Mouse (Mus musculus): ENCODE measurements at regions not wholly inside any gene's neighbourhood (a gene's known extent, or its start where the extent isn't known, plus 50 kb on each side); places are given as distances from the start of the nearest gene placed in this dataset.

DNA sequence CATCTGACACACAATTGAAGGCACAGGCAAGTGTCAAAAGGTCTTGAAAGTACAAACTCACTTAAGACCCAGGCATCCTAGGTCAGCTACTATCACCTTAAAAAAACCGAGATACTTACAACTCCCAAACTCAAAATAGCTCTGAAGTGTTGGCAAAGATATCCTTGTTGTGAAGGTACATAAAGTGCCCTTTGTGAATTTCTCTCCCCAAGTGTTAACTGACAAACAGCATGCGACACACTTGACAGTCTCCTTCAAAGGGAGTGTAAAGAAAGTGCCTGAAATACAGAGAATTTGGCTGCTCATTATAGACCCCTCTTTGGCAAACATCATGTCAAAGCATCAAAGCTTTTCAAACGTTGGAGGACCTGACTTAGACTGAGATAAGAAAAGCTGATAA lies 2634.2 kb downstream of the 9330182O14Rik start:
- DNase-seq (ENCODE audit: low spot score) = no peak

DNA sequence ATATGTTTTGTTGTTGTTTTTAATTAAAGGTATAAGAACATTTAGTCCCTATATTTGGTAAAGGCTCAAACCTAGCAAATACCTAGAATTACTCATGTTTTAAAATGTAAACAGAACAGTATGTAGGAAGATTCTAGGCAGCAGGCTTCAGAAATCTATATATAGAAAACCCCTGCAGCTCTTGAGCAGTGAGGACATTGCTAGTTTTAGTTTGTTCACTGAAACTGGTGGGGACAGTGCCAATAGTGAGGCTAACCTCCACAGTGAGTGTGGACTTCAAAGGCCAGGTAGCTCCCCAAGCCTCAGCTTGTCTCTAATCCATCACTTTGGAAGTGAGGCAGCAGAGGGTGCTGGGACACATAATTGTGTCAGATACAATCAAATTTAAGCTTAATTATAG lies 2645.7 kb downstream of the 9330182O14Rik start:
- DNase-seq (ENCODE audit: low spot score) = no peak

DNA sequence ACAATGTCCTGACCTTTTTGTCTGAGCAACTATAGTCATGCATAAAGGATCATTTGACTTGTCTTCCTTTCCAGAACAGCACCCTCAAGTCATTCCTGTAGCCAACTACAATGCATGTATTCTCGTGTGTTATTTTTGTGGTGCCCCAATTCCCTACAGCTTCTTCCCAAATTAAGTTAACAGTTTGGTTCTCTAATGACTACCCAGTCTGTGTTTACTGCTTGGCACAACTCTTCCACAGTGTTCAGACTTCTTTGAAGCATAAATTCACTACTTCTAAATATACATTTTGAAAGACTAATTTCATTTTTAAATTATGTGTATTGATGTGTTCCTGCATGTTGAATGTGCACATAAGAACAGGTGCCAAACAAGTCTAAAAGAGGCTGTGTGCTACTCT lies 2667.1 kb downstream of the 9330182O14Rik start:
- DNase-seq (ENCODE audit: low spot score) = no peak

DNA sequence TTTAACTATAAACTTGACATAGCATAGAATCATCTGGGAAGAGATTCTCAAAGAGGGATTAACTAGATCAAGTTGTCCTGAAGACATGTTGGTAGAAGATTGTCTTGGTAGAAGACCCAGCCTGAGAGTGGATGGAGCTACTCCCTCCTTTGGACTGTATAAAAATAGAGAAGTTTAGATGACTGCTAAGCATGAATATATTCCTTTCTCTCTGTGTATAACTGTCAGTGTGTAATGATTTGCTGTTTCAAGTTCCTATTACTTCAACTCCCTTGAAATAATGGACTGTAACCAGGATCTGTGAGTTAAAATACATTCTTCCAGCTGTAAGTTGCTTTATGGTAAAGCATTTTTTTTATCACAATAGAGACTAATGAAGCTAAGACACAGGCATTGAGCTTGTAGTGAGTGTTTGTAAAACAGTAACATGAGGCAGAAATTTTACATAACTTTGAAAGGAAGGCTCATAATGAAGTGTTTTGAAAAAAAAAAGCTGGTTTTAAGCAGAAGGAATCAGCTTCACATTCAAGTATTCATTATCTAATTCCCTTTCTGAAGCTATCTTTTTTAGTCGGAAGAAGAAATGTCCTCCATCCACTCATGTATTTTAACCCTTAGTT lies 2676.8 kb downstream of the 9330182O14Rik start:
- no peak for DNase-seq (ENCODE audit: low spot score)

DNA sequence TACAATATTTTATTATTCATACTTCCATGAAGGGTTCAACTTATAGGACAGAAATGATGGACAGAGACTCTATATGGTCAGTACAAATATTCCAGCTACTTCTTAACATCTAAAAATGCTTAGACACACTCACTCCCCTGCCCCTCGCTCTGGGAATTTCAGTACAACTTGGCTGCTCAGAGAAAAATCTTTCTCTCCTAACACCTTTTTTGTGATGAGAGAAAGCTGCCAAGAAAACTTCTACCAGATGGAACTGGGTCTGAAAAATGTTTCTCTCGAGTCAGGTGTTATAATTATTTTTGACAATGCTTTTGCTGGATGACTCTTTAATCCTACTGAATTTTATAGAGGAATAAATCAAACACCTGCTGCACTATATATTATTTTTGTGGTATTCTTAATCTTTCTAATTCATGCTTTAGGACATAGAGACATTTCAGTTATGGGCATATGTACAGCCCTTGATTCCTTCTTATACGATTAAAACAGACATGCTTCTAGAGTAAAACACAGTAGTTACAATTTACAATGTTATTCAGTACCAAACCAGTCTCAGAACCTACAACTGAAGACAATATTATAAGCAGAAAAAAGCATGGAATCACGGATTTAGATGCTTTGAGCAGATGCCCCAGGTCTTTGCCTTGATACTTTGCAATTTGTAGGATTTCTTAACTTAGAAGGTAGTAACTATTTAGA lies 2681.0 kb downstream of the 9330182O14Rik start:
- DNase-seq (ENCODE audit: low spot score) = no peak

DNA sequence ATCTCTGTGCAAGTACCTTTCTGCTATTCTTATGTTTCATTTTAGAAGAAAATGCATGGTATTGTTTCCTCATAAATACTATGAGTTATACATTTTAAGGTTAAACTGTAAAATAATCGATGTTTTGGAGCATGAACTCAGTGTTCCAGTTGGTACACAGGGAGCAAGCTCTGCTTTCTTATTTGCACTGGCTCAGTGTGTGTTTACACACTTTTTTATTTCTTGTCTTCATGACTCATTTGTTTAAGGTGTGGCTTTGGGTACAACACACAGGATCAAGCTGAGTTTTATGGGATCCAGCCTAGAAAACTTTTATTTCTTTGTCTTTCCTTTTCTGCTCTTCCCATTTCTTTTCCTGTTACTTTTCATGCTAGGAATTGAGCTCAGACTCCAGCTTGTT lies 2704.7 kb downstream of the 9330182O14Rik start:
- no peak for DNase-seq (ENCODE audit: low spot score)

DNA sequence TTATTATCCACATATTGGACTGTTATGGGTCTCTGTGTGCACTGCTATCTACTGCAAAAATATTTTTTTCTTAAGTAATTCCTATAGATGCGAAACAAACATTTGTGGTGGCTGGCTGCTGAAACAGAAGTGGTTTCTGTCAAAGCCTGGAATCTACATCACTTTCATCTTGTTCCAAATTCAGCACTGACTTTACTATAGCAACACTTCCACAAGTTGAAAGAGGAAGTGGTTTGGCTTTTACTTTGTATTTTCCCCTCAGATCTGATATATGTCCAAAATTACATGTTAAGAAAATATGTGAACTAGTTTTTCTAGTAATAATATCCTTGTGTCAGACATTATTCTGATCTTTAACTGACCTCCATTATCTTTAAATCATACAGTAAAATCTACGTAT lies 2715.8 kb downstream of the 9330182O14Rik start:
- no peak for DNase-seq (ENCODE audit: low spot score)

DNA sequence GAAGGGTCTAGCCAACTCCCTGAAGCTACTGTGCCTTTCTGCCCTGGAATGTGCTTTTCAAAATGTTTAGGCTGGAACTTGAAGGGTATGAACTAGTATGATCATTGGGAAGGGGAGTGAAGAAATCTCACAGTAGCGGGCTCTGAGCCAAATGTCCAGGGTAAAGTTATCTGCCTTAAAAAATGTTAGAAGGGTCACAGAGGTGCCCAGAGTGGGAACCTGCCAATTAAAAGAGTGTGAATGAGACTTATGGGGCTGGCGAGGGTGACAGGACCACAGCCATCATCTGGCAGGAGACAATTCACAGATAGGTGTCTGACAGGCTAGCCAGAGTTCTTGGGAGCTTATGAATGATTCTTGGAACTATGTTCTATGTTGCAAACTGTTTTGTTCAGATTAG lies 2738.3 kb downstream of the 9330182O14Rik start:
- no peak for DNase-seq (ENCODE audit: low spot score)

DNA sequence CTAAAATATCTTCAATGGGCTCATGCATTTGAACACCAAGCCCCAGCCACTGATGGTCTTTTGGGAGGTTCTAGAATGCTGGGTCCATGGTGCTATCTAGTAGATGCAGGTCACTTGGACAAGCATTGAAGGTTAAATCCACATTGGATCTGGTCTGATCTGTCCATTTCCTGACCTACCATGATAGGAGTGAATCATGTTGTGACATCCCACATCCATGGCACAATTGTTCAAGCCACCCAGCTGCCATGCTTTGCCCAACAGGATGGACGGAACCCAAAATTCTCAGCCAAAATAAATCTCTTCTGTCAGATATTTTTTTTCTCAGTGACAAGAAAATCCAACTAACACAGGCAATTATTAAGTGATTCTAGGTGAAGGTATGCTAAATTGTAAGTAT lies 2760.4 kb downstream of the 9330182O14Rik start:
- DNase-seq (ENCODE audit: low spot score) = no peak

DNA sequence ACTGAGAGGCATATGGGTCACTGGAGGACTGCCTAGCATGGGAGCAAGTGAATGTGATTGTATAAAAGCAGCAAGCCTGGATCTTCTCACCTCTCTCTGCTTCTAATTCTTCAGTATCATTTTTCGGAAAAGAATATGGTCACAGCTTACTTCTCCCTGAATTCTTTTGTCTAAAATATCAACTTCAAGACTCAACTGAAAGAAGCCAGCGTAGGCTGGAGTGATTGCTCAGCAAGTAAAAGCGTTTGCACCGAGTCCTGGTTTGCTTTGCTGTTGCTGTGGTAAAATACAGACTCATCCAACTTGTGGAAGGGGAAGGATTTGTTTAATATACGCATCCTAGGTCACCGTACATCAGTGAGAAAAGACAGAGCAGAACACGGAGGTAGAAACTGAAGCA lies 2765.9 kb downstream of the 9330182O14Rik start:
- DNase-seq (ENCODE audit: low spot score) = no peak

DNA sequence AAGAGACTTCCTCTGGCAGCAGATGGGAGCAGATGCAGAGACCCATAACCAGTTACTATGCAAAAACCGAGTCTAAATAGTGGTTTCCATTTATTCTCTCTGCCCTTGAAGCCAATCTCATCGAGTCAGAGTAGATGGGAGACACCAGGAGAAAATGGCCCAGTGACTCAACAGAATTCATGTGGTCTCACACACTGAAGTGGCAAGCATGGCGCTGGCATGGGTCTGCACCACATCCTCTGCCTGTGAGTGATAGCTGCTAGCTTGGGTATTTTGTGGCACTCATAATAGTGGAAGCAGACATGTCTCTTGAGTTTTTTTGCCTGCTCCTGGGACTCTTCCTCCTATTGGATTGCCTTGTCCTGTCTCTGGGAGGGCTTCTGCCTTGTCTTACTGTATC lies 2767.6 kb downstream of the 9330182O14Rik start:
- no peak for DNase-seq (ENCODE audit: low spot score)

DNA sequence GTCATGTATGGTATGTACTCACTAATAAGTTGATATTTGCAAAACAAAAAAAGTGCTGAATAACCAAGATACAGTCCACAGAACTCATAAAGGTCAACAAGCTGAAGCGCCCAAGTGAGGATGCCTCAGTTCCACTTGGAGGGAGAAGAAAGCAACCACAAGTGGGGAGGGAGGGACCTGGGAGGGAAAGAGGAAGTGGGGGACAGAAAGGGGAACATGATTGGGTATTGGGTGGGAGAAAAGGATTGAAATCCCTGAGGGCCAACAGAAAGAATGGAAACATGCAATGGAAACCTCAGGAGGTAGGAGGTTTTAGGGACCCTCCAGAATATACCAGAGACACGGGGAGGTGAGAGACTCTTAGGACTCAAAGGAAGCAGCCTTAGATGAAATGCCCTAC lies 2777.2 kb downstream of the 9330182O14Rik start:
- no peak for DNase-seq (ENCODE audit: low spot score)

DNA sequence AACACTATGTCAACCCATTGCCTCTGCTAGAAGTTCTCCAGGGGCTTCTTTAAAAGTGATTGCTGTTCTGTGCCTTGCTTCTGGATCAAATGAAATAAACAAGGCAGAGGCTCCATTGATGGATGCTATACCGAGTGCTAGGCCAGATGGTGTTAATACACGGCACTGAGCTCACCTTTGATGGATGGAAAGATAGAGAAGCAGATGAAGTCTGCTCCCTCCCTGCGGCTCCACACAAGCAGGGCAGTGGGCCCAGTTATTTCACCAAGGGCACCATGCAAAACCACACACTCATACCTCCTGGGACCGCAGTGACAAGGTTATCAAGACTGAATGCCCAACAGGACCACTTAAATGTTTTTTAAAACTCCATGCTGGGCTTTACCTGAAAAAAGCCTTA lies 2778.7 kb downstream of the 9330182O14Rik start:
- DNase-seq (ENCODE audit: low spot score) = no peak

DNA sequence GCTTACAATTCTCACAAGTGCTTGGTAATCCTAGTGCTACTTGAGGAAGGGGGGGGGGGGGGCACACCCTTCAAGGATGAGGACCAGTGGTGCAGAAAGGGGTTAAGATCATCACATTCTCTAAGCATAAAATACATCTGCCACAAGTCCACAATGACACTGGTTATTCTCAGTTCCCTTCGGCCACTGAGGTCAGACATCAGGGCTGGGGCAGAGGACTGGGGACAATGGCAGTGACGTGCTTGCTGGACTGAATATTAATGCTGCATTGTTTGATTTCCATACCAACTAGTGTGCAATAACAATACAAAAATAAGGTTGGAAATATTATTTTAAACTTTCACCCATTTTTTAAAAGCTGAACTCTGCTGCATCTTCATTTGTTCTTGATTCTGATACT lies 2779.1 kb downstream of the 9330182O14Rik start:
- no peak for DNase-seq (ENCODE audit: low spot score)

DNA sequence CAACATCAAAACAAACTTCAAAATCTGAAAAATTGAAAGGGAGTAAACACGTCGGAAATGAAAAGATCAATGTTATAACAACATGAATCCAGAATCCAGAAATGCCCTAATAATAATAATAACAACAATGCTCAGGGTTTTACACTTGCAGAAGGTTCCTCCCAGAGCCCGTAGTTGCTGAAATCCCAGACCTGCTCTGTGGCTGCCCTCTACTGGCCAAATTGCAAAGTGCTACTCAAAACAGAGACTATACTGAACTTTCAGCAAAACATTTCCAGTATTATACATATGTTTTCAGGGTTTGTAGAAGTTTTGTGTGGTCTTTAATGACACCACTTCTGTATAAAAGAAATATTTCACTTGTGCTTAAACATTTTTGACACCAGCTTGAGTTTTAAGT lies 2779.9 kb downstream of the 9330182O14Rik start:
- DNase-seq (ENCODE audit: low spot score) = peak; percentile 18

DNA sequence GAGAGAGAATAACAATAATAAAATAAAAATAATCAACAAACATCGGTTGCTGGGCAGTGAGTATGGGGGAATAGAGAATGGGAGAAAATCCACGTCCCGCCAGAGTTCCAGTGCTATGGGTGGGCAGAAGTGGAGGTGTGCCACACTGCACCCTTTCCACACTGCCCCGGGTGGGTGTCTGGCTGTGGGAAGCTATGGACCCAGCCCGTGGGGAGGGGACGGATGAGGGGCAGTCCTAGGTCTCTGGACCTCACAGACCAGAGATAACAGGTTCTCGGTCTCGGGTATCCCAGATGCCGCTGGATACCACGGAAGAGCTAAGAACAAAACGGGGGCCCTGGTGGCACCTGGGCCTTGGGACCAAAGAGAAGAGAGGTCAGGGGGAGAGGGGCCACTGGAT lies 2781.0 kb downstream of the 9330182O14Rik start:
- DNase-seq (ENCODE audit: low spot score) = no peak

DNA sequence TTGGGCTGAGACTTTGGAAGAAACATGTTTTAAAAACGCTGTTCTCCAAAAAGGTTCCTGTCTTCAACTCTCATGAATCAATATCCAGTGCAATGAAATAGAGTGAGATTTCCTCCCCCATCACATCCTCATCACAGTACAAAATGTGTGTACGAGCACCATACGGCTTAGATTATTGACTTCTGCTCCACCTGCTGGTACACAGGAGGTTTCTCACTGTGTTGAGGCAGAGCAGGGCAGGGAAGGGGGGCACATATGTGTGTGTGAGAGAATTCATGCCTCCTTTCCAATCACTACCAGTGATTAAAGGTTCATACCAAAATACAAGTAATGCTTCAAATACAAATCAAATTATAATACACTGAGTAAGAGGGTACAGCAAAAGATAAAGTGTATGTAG lies 2787.5 kb downstream of the 9330182O14Rik start:
- DNase-seq (ENCODE audit: low spot score) = no peak

DNA sequence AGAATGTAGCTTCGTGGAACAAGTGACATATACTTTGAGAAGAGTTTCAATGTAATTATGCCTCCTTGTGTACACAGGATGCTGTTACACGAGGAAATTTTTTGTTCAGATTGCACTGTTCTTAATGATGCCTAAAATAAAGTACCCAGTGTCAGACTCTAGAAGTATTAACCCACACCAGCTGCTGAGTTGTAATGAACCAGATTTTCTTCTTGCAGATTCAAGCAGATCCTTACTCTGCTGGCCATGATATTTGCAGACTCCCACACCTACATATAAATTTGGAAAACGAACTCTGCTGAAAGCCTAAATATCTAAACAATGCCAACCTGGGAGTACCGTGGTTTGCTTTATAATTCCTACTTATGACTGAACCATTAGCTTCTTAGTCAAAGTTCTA lies 2794.2 kb downstream of the 9330182O14Rik start:
- no peak for DNase-seq (ENCODE audit: low spot score)

DNA sequence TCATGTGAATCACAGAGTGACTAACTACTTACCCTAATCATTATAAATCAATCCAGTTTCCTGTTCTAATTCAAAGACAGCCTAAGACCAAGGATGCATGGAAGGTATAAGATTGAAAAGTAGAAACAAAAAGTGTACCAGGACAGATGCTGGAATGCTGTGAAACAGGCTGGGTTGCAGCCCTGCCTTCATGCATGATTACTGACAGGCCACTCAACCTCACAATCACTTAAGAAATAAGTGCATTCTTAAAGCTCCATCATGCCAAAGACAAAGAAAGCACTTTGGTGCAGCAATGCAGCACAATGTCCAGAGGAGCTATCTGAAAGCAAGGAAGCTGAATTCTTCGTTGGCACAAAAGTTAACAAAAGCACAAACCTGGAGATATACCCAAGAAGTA lies 2810.4 kb downstream of the 9330182O14Rik start:
- DNase-seq (ENCODE audit: low spot score) = no peak

DNA sequence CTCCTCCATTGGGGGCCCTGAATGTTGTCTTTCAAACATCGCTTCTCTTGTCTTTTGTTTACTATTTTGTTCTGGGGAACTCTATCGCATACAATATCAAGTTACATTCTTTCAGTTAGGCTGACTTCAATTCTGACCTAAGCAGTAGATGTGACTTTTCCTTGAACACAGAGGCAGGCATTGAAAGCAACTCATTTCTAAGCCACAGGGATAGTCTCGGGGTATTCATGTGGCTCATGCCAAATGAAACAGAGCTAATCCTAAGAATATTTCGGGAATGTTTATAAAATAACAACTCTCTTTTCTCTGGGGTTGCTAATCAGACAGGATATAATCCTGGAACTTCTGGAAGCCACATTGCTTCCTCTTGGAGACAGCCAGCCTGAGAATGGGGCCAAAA lies 2821.0 kb downstream of the 9330182O14Rik start:
- DNase-seq (ENCODE audit: low spot score) = no peak

DNA sequence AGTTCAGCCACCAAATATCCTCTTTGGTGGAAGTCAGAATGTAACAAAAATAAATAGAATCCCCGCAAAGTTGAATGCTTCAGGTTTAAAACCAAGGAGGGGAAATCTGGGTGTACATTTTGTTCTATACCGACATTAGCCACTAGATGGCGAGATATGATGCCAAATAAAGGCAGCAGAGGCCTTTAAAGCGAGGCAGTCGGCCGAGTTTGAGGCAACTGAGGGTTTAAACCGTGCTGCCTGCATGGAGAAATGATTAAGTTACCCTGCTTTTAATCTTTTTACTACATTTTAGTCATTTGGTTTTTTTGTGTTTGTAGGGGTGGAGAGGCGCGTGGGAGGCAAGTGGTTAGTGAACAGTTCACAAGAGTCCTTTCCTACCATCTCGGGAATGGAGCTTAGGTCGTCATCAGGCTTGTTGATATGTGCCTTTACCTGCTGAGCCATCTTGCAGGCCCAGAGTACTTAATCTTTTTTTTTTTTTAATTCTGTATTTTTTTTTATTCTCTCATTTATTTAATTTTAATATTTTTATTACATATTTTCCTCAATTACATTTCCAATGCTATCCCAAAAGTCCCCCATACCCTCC lies 2828.7 kb downstream of the 9330182O14Rik start:
- peak; percentile 27 for DNase-seq (ENCODE audit: low spot score)

DNA sequence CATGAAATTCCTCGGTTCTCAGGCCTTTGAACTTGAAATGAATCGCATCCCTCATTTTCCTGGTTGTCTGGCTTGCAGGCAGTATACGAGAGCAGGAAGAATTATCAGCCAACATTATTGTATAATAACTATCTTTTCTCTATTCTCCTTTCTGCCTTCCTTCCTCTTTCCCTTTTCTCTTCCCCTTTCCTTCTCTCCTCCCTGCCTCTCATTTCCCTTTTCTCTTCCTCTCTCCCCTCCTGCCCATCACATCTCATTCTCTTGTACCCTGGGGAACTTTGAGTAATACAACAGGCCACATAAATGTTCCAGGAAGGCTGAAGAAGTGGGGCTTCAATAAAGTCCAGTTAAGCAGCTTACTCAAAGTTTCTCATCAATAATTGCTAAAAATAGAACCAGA lies 2831.1 kb downstream of the 9330182O14Rik start:
- DNase-seq (ENCODE audit: low spot score) = no peak

Measured in c-Kit-positive CD71-positive TER-119-positive erythroid progenitor cells, embryonic 14.5 days (primary cell).